In genomic region chr7:115084711-115085380, GRCm38 (mm10) we compare ENCODE assay signal across 23 mouse cellular contexts.
A peak's percentile ranks its signal among the peaks of the same experiment; 100 is the strongest.
DNase-seq lines count a peak whose midpoint lies in the region.
"Had no signal": no experiment of that assay in that cellular context is flagged by ENCODE, and none has a peak within 500 bp of the region (broad histone marks: within the 10 kb centered on the region; RNA-seq: fewer than 3 reads in every experiment).

No protein-coding gene starts in this region.

- peak overlapping the region; percentile 67 for H3K4me3 ChIP-seq in megakaryocyte, embryonic 14.5 days (replicated peaks)
- H3K4me3 ChIP-seq: forebrain, embryonic 12.5 days; heart, adult 2 months; heart, embryonic 15.5 days; layer of hippocampus, adult 2 months; liver, embryonic 13.5 days; lung, embryonic 15.5 days; midbrain, embryonic 12.5 days; neural tube, embryonic 13.5 days; stomach, embryonic 15.5 days had no signal

- H3K36me3 ChIP-seq in megakaryocyte, embryonic 14.5 days (replicated peaks; ENCODE audit: low read length) = no peaks in the 10 kb centered on the region
- H3K36me3 ChIP-seq: forebrain, embryonic 12.5 days; heart, embryonic 15.5 days; liver, embryonic 13.5 days; lung, embryonic 15.5 days; midbrain, embryonic 12.5 days; neural tube, embryonic 13.5 days; stomach, embryonic 15.5 days had no signal

- peaks cover 22% of the 10 kb centered on the region for H3K4me1 ChIP-seq in megakaryocyte, embryonic 14.5 days
- H3K4me1 ChIP-seq: forebrain, embryonic 12.5 days; heart, embryonic 15.5 days; liver, embryonic 13.5 days; midbrain, embryonic 12.5 days; neural tube, embryonic 13.5 days; stomach, embryonic 15.5 days had no signal

- no peaks in the 10 kb centered on the region for H3K27me3 ChIP-seq in megakaryocyte, embryonic 14.5 days (replicated peaks)
- H3K27me3 ChIP-seq: forebrain, embryonic 12.5 days; heart, embryonic 15.5 days; liver, embryonic 13.5 days; lung, embryonic 15.5 days; midbrain, embryonic 12.5 days; neural tube, embryonic 13.5 days; stomach, embryonic 15.5 days had no signal

- DNase-seq in cerebellum, postnatal 10 days = peak; percentile 6 to 7
- DNase-seq in cerebellum, postnatal 25 days = no peak
- DNase-seq in lung, postnatal 25 days (ENCODE audit: low spot score) = peak; percentile 8
- no peak for DNase-seq in lung, postnatal 10 days
- DNase-seq in urinary bladder, postnatal 36 days (ENCODE audit: low spot score in 2 of 2) = no peak
- DNase-seq in spleen, adult 12 weeks (ENCODE audit: low spot score) = no peak
- DNase-seq in layer of hippocampus, adult 11-12 months (ENCODE audit: low spot score) = no peak
- DNase-seq: adrenal gland, postnatal 25 days; cerebellum, adult 18-20 months; gastrocnemius, postnatal 10 days; kidney, adult 11 months; kidney, postnatal 10 days; liver, embryonic 13.5 days; thymus, adult 2 months had no signal

- no peaks in the 10 kb centered on the region for H3K9me3 ChIP-seq in megakaryocyte, embryonic 14.5 days
- H3K9me3 ChIP-seq: forebrain, embryonic 12.5 days; heart, embryonic 15.5 days; liver, embryonic 13.5 days; lung, embryonic 15.5 days; midbrain, embryonic 12.5 days; neural tube, embryonic 13.5 days; stomach, embryonic 15.5 days had no signal

Comparison
In these comparisons a context has a peak if more than half of its experiments do, and no peak if none do; other contexts are left out.
1. DNase-seq: peak in cerebellum, postnatal 10 days (2 of 2) and lung, postnatal 25 days (single experiment); none in cerebellum, postnatal 25 days (0 of 2), lung, postnatal 10 days (single experiment), urinary bladder, postnatal 36 days (0 of 2), spleen, adult 12 weeks (single experiment) and layer of hippocampus, adult 11-12 months (single experiment).